Comparison of ENCODE assay signal across 10 mouse cellular contexts in the genomic region with DNA sequence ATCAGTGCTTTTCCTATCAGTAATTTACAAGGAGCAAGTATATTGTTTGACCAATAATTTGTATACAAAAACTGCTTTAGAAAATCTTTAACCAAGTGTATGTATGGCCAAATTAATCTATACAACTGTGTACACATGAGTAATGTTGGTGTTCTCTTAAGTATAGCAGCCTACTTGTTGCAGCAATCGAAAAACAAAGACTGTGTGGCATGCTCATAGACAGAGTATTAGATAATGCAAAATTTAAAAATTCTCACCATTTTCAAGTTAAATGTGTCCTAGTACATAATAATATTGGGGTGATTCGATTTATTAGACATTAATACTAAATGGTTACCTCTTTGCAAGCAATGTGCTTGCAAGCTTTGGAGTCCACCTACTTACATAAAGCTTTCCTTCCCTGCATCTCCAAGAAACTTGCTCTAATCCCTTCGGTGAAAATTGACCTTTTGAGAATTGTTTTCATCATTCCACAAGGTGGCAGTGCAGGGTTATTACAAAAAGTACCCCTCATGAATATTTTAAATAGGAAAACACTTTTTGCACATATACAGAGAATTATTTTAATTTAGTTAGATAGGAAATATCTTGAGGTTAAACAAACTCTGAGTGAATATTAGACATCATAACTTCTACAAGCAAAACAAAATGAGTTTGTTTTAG.
DNase-seq lines count a peak whose midpoint lies in the region; ATAC-seq and TF ChIP-seq lines count a peak whose summit lies in the region.
"Had no signal": no experiment of that assay in that cellular context is flagged by ENCODE, and none has a peak within 500 bp of the region (broad histone marks: within the 10 kb centered on the region; RNA-seq: fewer than 3 reads in every experiment).

No protein-coding gene starts in this region.

- TF ChIP-seq CTCF in heart, postnatal 0 days (IDR thresholded peaks at IDR 0.05; ENCODE audit: low read depth) = peak; percentile 44

- no peak overlapping the region for H3K4me3 ChIP-seq in heart, postnatal 0 days (ENCODE audit: low read depth, low read length)
- H3K4me3 ChIP-seq in midbrain, embryonic 15.5 days = no peak overlapping the region
- no peak overlapping the region for H3K4me3 ChIP-seq in midbrain, embryonic 16.5 days (ENCODE audit: low read depth, low read length)

- no peaks in the 10 kb centered on the region for H3K9me3 ChIP-seq in heart, postnatal 0 days (replicated peaks; ENCODE audit: control insufficient read depth, low read length)
- H3K9me3 ChIP-seq in midbrain, embryonic 15.5 days = no peaks in the 10 kb centered on the region
- no peaks in the 10 kb centered on the region for H3K9me3 ChIP-seq in midbrain, embryonic 16.5 days (replicated peaks; ENCODE audit: control insufficient read depth, low read length, poor library complexity, severe bottlenecking)

- TF ChIP-seq EP300 in heart, postnatal 0 days (IDR thresholded peaks at IDR 0.05; ENCODE audit: low read depth) = no peak

- ATAC-seq in heart, postnatal 0 days (ENCODE audit: insufficient read depth, low read depth) = no peak
- 0 out of 2 replicates have a peak, but pooled peaks have one; percentile 17 for ATAC-seq in midbrain, embryonic 15.5 days (replicated peaks)
- ATAC-seq in midbrain, embryonic 16.5 days = no peak

- H3K4me1 ChIP-seq in heart, postnatal 0 days (ENCODE audit: control insufficient read depth, insufficient read depth) = no peaks in the 10 kb centered on the region
- no peaks in the 10 kb centered on the region for H3K4me1 ChIP-seq in midbrain, embryonic 15.5 days
- no peaks in the 10 kb centered on the region for H3K4me1 ChIP-seq in midbrain, embryonic 16.5 days (ENCODE audit: control insufficient read depth, insufficient read depth, low read length)

- H3K27me3 ChIP-seq in heart, postnatal 0 days (ENCODE audit: control insufficient read depth, insufficient read depth, low read length) = no peaks in the 10 kb centered on the region
- no peaks in the 10 kb centered on the region for H3K27me3 ChIP-seq in midbrain, embryonic 15.5 days (replicated peaks)
- no peaks in the 10 kb centered on the region for H3K27me3 ChIP-seq in midbrain, embryonic 16.5 days (ENCODE audit: control insufficient read depth, insufficient read depth, low read depth, low read length)

- intact Hi-C loops in heart, postnatal 25 days (cut with DNase I) = no loop called here

- H3K27ac ChIP-seq in heart, postnatal 0 days (ENCODE audit: low read depth) = no peak overlapping the region
- H3K27ac ChIP-seq in midbrain, embryonic 15.5 days = no peak overlapping the region
- H3K27ac ChIP-seq in midbrain, embryonic 16.5 days (ENCODE audit: low read length) = no peak overlapping the region

- no peak overlapping the region for H3K9ac ChIP-seq in heart, postnatal 0 days (replicated peaks; ENCODE audit: low read depth, low read length)
- no peak overlapping the region for H3K9ac ChIP-seq in midbrain, embryonic 15.5 days
- H3K9ac ChIP-seq in midbrain, embryonic 16.5 days (ENCODE audit: low read depth, low read length) = no peak overlapping the region

- H3K36me3 ChIP-seq in heart, postnatal 0 days (replicated peaks; ENCODE audit: control insufficient read depth, insufficient read depth, low read length) = no peaks in the 10 kb centered on the region
- H3K36me3 ChIP-seq in midbrain, embryonic 15.5 days (replicated peaks) = no peaks in the 10 kb centered on the region
- no peaks in the 10 kb centered on the region for H3K36me3 ChIP-seq in midbrain, embryonic 16.5 days (ENCODE audit: control insufficient read depth, insufficient read depth, low read length)

- 20% methylated on average over 3 of the region's 3 CpGs for WGBS in heart, postnatal 0 days
- 33% methylated on average over 3 of the region's 3 CpGs for WGBS in midbrain, embryonic 15.5 days
- WGBS in midbrain, embryonic 16.5 days = 37% methylated on average over 3 of the region's 3 CpGs

- DNase-seq in heart, postnatal 0 days (ENCODE audit: low spot score) = no peak
- no peak for DNase-seq in heart, postnatal 25 days (ENCODE audit: low spot score)
- peak; percentile 1 for DNase-seq in c-Kit-positive CD71-positive TER-119-negative erythroid progenitor cells, embryonic 14.5 days (ENCODE audit: low read depth)
- DNase-seq in retina, adult 2 months (ENCODE audit: low read depth, low spot score) = peak; percentile 16
- DNase-seq in natural killer cell, adult 2 months (ENCODE audit: low spot score in 2 of 2) = no peak
- no peak for DNase-seq in urinary bladder, postnatal 14 days (ENCODE audit: low spot score)
- DNase-seq: kidney, adult 11 months; lung, postnatal 14 days had no signal

- no peak overlapping the region for H3K4me2 ChIP-seq in heart, postnatal 0 days (ENCODE audit: low read depth, low read length)
- H3K4me2 ChIP-seq in midbrain, embryonic 15.5 days = no peak overlapping the region
- H3K4me2 ChIP-seq in midbrain, embryonic 16.5 days (ENCODE audit: low read length) = no peak overlapping the region

Comparison
In these comparisons a context has a peak if more than half of its experiments do, and no peak if none do; other contexts are left out.
1. DNase-seq: peak in c-Kit-positive CD71-positive TER-119-negative erythroid progenitor cells, embryonic 14.5 days (single experiment) and retina, adult 2 months (single experiment); none in heart, postnatal 0 days (single experiment), heart, postnatal 25 days (single experiment), natural killer cell, adult 2 months (0 of 2) and urinary bladder, postnatal 14 days (single experiment).